Mouse (Mus musculus) E14TG2a.4 (cell line): ENCODE measurements around the gene Grb2.

ENCODE experiments used
- CTCF ChIP-seq: conservative IDR thresholded peaks from 2 replicates; pipeline ENCODE4 v1.5.1; 2014; ENCODE audit warnings: low read length
- NANOG ChIP-seq: IDR thresholded peaks from 2 replicates; pipeline ENCODE4 v1.6.1; 2014; ENCODE audit warnings: borderline replicate concordance, low read length, mixed read lengths
- POU5F1 ChIP-seq: IDR thresholded peaks from 2 replicates; pipeline ENCODE4 v1.6.1; 2014; ENCODE audit warnings: low read length, borderline replicate concordance

DNA sequence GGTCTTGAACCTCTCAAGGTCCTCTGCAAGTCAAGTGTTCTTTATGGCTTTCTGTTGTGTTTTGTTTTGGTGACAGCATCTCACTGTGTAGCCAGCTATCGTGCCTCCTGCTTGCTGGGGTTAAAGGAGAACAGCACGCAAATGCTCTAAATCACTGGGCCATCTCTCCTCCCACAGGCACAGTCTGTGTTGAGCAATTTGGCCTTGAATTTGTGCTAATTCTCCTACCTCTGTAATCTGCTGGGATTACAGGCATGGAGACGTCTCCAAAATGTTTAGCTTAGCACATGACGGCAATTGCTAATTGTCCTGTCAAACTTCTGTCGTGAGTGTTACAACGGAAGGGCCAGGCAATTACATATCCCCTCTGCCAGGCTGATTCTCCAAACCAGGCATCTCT, 97.2 kb downstream of the Grb2 start:
- no peak for TF ChIP-seq CTCF
- no peak for TF ChIP-seq POU5F1
- no peak for TF ChIP-seq NANOG
